Mouse (Mus musculus) lung, embryonic 15.5 days (tissue): ENCODE data around the gene Cpsf4l. TPM values are rescaled to one million over a fixed set of nuclear protein-coding genes. Genes with fewer than 3 reads are reported as not detected.

Source experiments
- ATAC-seq: fragments of 200-750 bp; cut with Nextera tagmentation; 2 replicates; pipeline ENCODE4 v1.8.0; 2017; ENCODE audit warnings: moderate number of reproducible peaks, borderline replicate concordance; ENCODE audit not compliant: low FRiP score, low TSS enrichment; ENCODE audit errors: extremely low read depth
- H3K27ac ChIP-seq: fragments of 300-500 bp; sonication (generic); 2 replicates; pipeline ENCODE4 v1.5.1; 2015; ENCODE audit warnings: moderate library complexity, mild to moderate bottlenecking, inconsistent platforms
- H3K27me3 ChIP-seq: fragments of 300-500 bp; sonication (generic); 2 replicates; pipeline ENCODE4 v1.6.1; 2015; ENCODE audit warnings: inconsistent platforms
- H3K36me3 ChIP-seq: fragments of 300-500 bp; sonication (generic); 2 replicates; pipeline ENCODE4 v1.6.1; 2015; ENCODE audit warnings: inconsistent platforms
- H3K4me1 ChIP-seq: fragments of 300-500 bp; sonication (generic); 2 replicates; pipeline ENCODE4 v1.6.1; 2015; ENCODE audit warnings: inconsistent platforms
- H3K4me2 ChIP-seq: fragments of 300-500 bp; sonication (generic); 2 replicates; pipeline ENCODE4 v1.6.1; 2015; ENCODE audit warnings: inconsistent platforms, mild to moderate bottlenecking, moderate library complexity
- H3K4me3 ChIP-seq: fragments of 300-500 bp; sonication (generic); 2 replicates; pipeline ENCODE4 v1.5.1; 2015; ENCODE audit warnings: mild to moderate bottlenecking, inconsistent platforms
- H3K9ac ChIP-seq: fragments of 300-500 bp; sonication (generic); 2 replicates; pipeline ENCODE4 v1.6.1; 2015; ENCODE audit warnings: inconsistent platforms
- H3K9me3 ChIP-seq: fragments of 300-500 bp; sonication (generic); 2 replicates; pipeline ENCODE4 v1.6.1; 2016; ENCODE audit warnings: inconsistent platforms
- WGBS: fragments of 180-500 bp; shearing (Covaris S2); methylation state at CpG from one replicate; pipeline ENCODE4 v1.1.7; 2015; 5-methylcytosine and 5-hydroxymethylcytosine counted together
- polyA plus RNA-seq: library from polyadenylated mRNA; unstranded; fragments of >200 nt; fragmentation: Nextera tagmentation; extraction: Ambion mirVana; gene quantifications from 2 replicates; pipeline ENCODE4 v1.2.1, GENCODE M21; 2015

The Cpsf4l gene
- polyA plus RNA-seq, 1 experiment from 2014 or later, result 2.7 TPM

- WGBS, result 78% methylated on average over 3 of the region's 3 CpGs
- no peak overlapping the region for H3K9ac ChIP-seq
- ATAC-seq, result no peak
- H3K4me1 ChIP-seq, result 0 out of 2 replicates have a peak, but pooled peaks cover 2% of the 10 kb centered on the region
- H3K27ac ChIP-seq, result no peak overlapping the region
- H3K9me3 ChIP-seq, result no peaks in the 10 kb centered on the region
- no peak overlapping the region for H3K4me3 ChIP-seq
- peaks cover 68% of the 10 kb centered on the region for H3K36me3 ChIP-seq
- H3K4me2 ChIP-seq, result no peak overlapping the region
- no peaks in the 10 kb centered on the region for H3K27me3 ChIP-seq
These were observed 18.0 kb downstream of the Cpsf4l start for GRCm38 (mm10) chr11:113691851-113692250.

GRCm38 (mm10) chr11:113691318-113691717, 18.5 kb downstream of the Cpsf4l start:
- ATAC-seq, result no peak
- Histone ChIP-seq H3K4me1 (0 out of 2 replicates have a peak, but pooled peaks cover 5% of the 10 kb centered on the region), H3K4me3 (no peak overlapping the region), H3K9me3 (no peaks in the 10 kb centered on the region), H3K27ac (no peak overlapping the region), H3K9ac (no peak overlapping the region), H3K27me3 (no peaks in the 10 kb centered on the region), H3K4me2 (no peak overlapping the region), H3K36me3 (peaks cover 68% of the 10 kb centered on the region)
- 86% methylated on average over 5 of the region's 5 CpGs for WGBS

GRCm38 (mm10) chr11:113690506-113690905, 19.3 kb downstream of the Cpsf4l start:
- no peak overlapping the region for H3K4me3 ChIP-seq
- ATAC-seq, result no peak
- no peaks in the 10 kb centered on the region for H3K27me3 ChIP-seq
- H3K4me2 ChIP-seq, result no peak overlapping the region
- no peaks in the 10 kb centered on the region for H3K9me3 ChIP-seq
- WGBS, result 83% methylated on average over 12 of the region's 12 CpGs
- H3K4me1 ChIP-seq, result 0 out of 2 replicates have a peak, but pooled peaks cover 5% of the 10 kb centered on the region
- no peak overlapping the region for H3K9ac ChIP-seq
- H3K36me3 ChIP-seq, result peaks cover 64% of the 10 kb centered on the region
- no peak overlapping the region for H3K27ac ChIP-seq

- no peak overlapping the region for H3K27ac ChIP-seq
- no peak for ATAC-seq
- no peak overlapping the region for H3K4me2 ChIP-seq
These were observed 22.8 kb downstream of the Cpsf4l start for GRCm38 (mm10) chr11:113687031-113687430.

GRCm38 (mm10) chr11:113684707-113685426, 24.9 kb downstream of the Cpsf4l start:
- no peak for ATAC-seq
- Histone ChIP-seq H3K4me3 (peak overlapping the region; percentile 99), H3K9ac (peak overlapping the region; percentile 90), H3K27ac (peak overlapping the region; percentile 96), H3K9me3 (no peaks in the 10 kb centered on the region), H3K4me1 (peaks cover 30% of the 10 kb centered on the region), H3K27me3 (no peaks in the 10 kb centered on the region), H3K4me2 (peak overlapping the region; percentile 83), H3K36me3 (peaks cover 19% of the 10 kb centered on the region)
- 38% methylated on average over 25 of the region's 25 CpGs for whole genome bisulfite sequencing

More at GRCm38 (mm10) chr11:113687031-113687430, 22.8 kb downstream of the Cpsf4l start:
- H3K9ac ChIP-seq, result no peak overlapping the region
- no peaks in the 10 kb centered on the region for H3K27me3 ChIP-seq
- no peaks in the 10 kb centered on the region for H3K9me3 ChIP-seq
- no peak overlapping the region for H3K4me3 ChIP-seq
- 72% methylated on average over 2 of the region's 2 CpGs for WGBS
- peaks cover 29% of the 10 kb centered on the region for H3K36me3 ChIP-seq
- H3K4me1 ChIP-seq, result peaks cover 20% of the 10 kb centered on the region

- peaks cover 30% of the 10 kb centered on the region for H3K4me1 ChIP-seq
- peak within 1 kb of the TSS; percentile 99 for H3K4me3 ChIP-seq
- peaks cover 12% of the 10 kb centered on the region for H3K36me3 ChIP-seq
- no peaks in the 10 kb centered on the region for H3K27me3 ChIP-seq
- peak within 1 kb of the TSS; percentile 96 for H3K27ac ChIP-seq
- under 1% methylated on average over 72 of the region's 73 CpGs for WGBS
- peak; percentile 93 for ATAC-seq
- H3K9me3 ChIP-seq, result no peaks in the 10 kb centered on the region
- H3K4me2 ChIP-seq, result peak within 1 kb of the TSS; percentile 83
- peak within 1 kb of the TSS; percentile 90 for H3K9ac ChIP-seq
These were observed 25.7 kb downstream of the Cpsf4l start, which contains the start of the genes Fam104a and D11Wsu47e for GRCm38 (mm10) chr11:113683957-113684706. Gene Fam104a, minus strand, starts transcription at chr11:113684155. Gene D11Wsu47e, plus strand, starts transcription at chr11:113684412.

GRCm38 (mm10) chr11:113683627-113683956, 26.2 kb downstream of the Cpsf4l start:
- Histone ChIP-seq H3K4me2 (peak overlapping the region; percentile 83), H3K4me1 (peaks cover 30% of the 10 kb centered on the region), H3K36me3 (peaks cover 7% of the 10 kb centered on the region), H3K27me3 (no peaks in the 10 kb centered on the region), H3K27ac (peak overlapping the region; percentile 96), H3K9ac (peak overlapping the region; percentile 90), H3K9me3 (no peaks in the 10 kb centered on the region), H3K4me3 (peak overlapping the region; percentile 99)
- WGBS, result 0% methylated on average over 27 of the region's 38 CpGs
- ATAC-seq, result peak; percentile 62

- WGBS, result under 1% methylated on average over 38 of the region's 38 CpGs
These were observed 26.8 kb downstream of the Cpsf4l start for GRCm38 (mm10) chr11:113682897-113683626.

GRCm38 (mm10) chr11:113681979-113682378, 27.8 kb downstream of the Cpsf4l start:
- H3K4me2 ChIP-seq, result peak overlapping the region; percentile 83; the same call in 1 of the 2 replicates
- ATAC-seq, result no peak
- no peak overlapping the region for H3K27ac ChIP-seq
- H3K9ac ChIP-seq, result no peak overlapping the region
- peak overlapping the region; percentile 99 for H3K4me3 ChIP-seq
- H3K27me3 ChIP-seq, result no peaks in the 10 kb centered on the region
- H3K36me3 ChIP-seq, result peaks cover 4% of the 10 kb centered on the region; the same call in 1 of the 2 replicates
- H3K9me3 ChIP-seq, result no peaks in the 10 kb centered on the region
- H3K4me1 ChIP-seq, result peaks cover 29% of the 10 kb centered on the region

More at GRCm38 (mm10) chr11:113682897-113683626, 26.8 kb downstream of the Cpsf4l start:
- Histone ChIP-seq H3K4me3 (peak overlapping the region; percentile 99), H3K4me2 (peak overlapping the region; percentile 83), H3K4me1 (peaks cover 30% of the 10 kb centered on the region), H3K9ac (peak overlapping the region; percentile 90), H3K9me3 (no peaks in the 10 kb centered on the region), H3K36me3 (peaks cover 1% of the 10 kb centered on the region; the same call in 1 of the 2 replicates), H3K27ac (peak overlapping the region; percentile 96), H3K27me3 (no peaks in the 10 kb centered on the region)
- peak; percentile 58 for ATAC-seq

GRCm38 (mm10) chr11:113680954-113681353, 28.9 kb downstream of the Cpsf4l start:
- Histone ChIP-seq H3K36me3 (peaks cover 14% of the 10 kb centered on the region), H3K4me2 (no peak overlapping the region), H3K9me3 (no peaks in the 10 kb centered on the region), H3K27ac (no peak overlapping the region), H3K4me1 (peaks cover 25% of the 10 kb centered on the region), H3K4me3 (no peak overlapping the region), H3K27me3 (no peaks in the 10 kb centered on the region), H3K9ac (no peak overlapping the region)
- 71% methylated on average over 2 of the region's 2 CpGs for WGBS
- ATAC-seq, result no peak

- no peak overlapping the region for H3K9ac ChIP-seq
- H3K9me3 ChIP-seq, result no peaks in the 10 kb centered on the region
- H3K36me3 ChIP-seq, result peaks cover 39% of the 10 kb centered on the region
- no peak overlapping the region for H3K27ac ChIP-seq
- no peak for ATAC-seq
- no peak overlapping the region for H3K4me2 ChIP-seq
- no peaks in the 10 kb centered on the region for H3K27me3 ChIP-seq
- no peak overlapping the region for H3K4me3 ChIP-seq
- WGBS, result 78% methylated on average over 8 of the region's 8 CpGs
- peaks cover 18% of the 10 kb centered on the region for H3K4me1 ChIP-seq
These were observed 31.4 kb downstream of the Cpsf4l start for GRCm38 (mm10) chr11:113678373-113678772.
